Mouse (Mus musculus): ENCODE results near the gene Pspn. TPM values are rescaled to one million over a fixed set of nuclear protein-coding genes. Genes with fewer than 3 reads are reported as not detected.

Pspn gene
- 0.97 TPM in 1 of 2 replicates, not detected in the other for polyA plus RNA-seq (2014; fragmentation: Nextera tagmentation; extraction: Ambion mirVana)

DNA sequence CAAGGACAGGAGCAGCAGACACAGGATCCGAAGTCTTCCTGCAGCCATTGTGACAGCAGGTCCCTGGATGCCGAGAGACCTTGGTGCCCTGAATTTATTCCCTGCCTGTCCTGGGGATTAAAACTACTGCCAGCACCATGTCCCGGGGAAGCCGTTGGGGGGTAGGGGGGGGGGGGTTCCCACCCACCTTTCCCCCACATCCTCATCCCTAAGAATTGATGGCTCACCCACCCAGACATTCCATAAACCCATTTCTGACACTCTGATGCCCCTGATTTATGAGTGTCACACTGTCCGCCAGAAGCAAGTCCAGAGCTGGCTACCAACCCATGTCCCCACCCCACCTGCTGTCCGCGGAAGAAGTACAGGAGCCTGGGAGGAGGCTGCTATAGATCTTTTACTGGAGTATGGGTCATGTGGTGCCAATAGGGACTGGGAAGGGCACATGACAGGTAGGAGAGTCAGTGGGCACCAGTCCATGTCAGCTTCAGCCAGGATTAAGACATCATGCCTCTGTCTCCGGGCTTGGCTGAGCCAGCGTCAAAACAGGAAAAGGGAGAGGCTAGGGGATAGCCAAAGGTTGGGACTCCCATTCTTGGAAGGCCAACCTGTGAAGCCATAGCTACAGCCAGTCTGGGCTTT is at the start of gene Pspn:
TSS of gene Pspn (minus strand) at position 51 of the 642 bp plus-strand sequence.
- H3K27ac ChIP-seq (ENCODE audit: low read depth, low read length) = no peak within 1 kb of the TSS
- H3K9ac ChIP-seq (ENCODE audit: low read length) = no peak within 1 kb of the TSS
- H3K9me3 ChIP-seq (ENCODE audit: control insufficient read depth, low read length) = no peaks in the 10 kb centered on the region
- H3K4me3 ChIP-seq (ENCODE audit: low read depth, low read length) = no peak within 1 kb of the TSS
- peaks cover 4% of the 10 kb centered on the region for H3K4me1 ChIP-seq (ENCODE audit: control insufficient read depth, insufficient read depth, low read length)
- no peaks in the 10 kb centered on the region for H3K27me3 ChIP-seq (ENCODE audit: control insufficient read depth, insufficient read depth, low read length)
- ATAC-seq (ENCODE audit: low FRiP score) (no peak), DNase-seq (ENCODE audit: low spot score, missing footprints) (no peak)
- peaks cover 16% of the 10 kb centered on the region for H3K36me3 ChIP-seq (ENCODE audit: control insufficient read depth, insufficient read depth, low read length)
- 90% methylated on average over 9 of the region's 9 CpGs for WGBS
- no peak within 1 kb of the TSS for H3K4me2 ChIP-seq

DNA sequence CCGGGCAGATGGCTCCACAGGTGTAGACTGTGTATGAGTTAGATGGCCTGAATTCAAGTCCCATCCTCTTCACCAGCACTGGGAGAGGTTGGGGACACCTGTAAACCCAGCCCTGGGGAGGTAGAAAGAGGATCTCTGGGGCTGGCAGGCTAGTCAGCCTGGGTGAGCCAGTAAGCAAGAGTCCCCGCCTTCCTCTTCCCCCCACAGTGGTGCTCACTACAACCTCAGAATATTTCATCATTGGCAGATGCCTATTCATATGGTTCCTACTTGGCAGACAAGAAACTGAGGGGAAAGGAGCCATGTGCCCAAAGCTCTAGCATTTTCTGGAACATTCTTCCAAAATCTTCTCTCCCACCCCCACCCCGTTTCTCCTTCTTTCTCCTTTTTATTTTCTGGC is 49.0 kb upstream of the Pspn start:
- Histone ChIP-seq H3K4me2 (no peak overlapping the region), H3K4me1 (ENCODE audit: control insufficient read depth, insufficient read depth, low read length) (no peaks in the 10 kb centered on the region), H3K9ac (ENCODE audit: low read length) (no peak overlapping the region), H3K27ac (ENCODE audit: low read depth, low read length) (no peak overlapping the region), H3K4me3 (ENCODE audit: low read depth, low read length) (no peak overlapping the region), H3K27me3 (ENCODE audit: control insufficient read depth, insufficient read depth, low read length) (no peaks in the 10 kb centered on the region), H3K9me3 (ENCODE audit: control insufficient read depth, low read length) (no peaks in the 10 kb centered on the region), H3K36me3 (ENCODE audit: control insufficient read depth, insufficient read depth, low read length) (peaks cover 10% of the 10 kb centered on the region; the same call in 1 of the 2 replicates)
- DNase-seq (ENCODE audit: low spot score, missing footprints) (no peak), ATAC-seq (ENCODE audit: low FRiP score) (no peak)
- WGBS = 93% methylated on average over 3 of the region's 3 CpGs

DNA sequence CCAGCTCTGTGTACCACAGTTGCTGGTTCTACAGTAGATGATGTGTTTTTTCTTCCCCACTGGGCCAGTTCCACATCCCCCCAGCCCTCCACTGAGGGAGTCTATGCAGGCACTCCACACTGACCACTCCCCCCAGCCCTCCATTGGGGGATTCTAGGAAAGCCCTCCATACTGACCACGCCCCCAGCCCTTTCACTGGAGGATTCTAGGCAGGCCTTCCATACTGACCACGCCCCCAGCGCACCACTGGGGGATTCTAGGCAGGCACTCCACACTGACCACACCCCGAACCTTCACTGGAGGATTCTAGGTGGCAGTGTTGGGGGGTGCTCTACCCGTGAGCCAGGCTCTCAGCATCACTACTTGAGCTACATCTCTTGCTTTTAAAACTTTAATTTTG is 47.6 kb upstream of the Pspn start:
- H3K4me1 ChIP-seq (ENCODE audit: control insufficient read depth, insufficient read depth, low read length) = no peaks in the 10 kb centered on the region
- H3K4me3 ChIP-seq (ENCODE audit: low read depth, low read length) = no peak overlapping the region
- peaks cover 5% of the 10 kb centered on the region; the same call in 1 of the 2 replicates for H3K36me3 ChIP-seq (ENCODE audit: control insufficient read depth, insufficient read depth, low read length)
- H3K9me3 ChIP-seq (ENCODE audit: control insufficient read depth, low read length) = no peaks in the 10 kb centered on the region
- no peak overlapping the region for H3K4me2 ChIP-seq
- no peak overlapping the region for H3K9ac ChIP-seq (ENCODE audit: low read length)
- H3K27me3 ChIP-seq (ENCODE audit: control insufficient read depth, insufficient read depth, low read length) = no peaks in the 10 kb centered on the region
- no peak overlapping the region for H3K27ac ChIP-seq (ENCODE audit: low read depth, low read length)
- 38% methylated on average over 5 of the region's 5 CpGs for WGBS
- peak; percentile 43; the same call in 1 of the 2 replicates for ATAC-seq (ENCODE audit: low FRiP score)
- no peak for DNase-seq (ENCODE audit: low spot score, missing footprints)

DNA sequence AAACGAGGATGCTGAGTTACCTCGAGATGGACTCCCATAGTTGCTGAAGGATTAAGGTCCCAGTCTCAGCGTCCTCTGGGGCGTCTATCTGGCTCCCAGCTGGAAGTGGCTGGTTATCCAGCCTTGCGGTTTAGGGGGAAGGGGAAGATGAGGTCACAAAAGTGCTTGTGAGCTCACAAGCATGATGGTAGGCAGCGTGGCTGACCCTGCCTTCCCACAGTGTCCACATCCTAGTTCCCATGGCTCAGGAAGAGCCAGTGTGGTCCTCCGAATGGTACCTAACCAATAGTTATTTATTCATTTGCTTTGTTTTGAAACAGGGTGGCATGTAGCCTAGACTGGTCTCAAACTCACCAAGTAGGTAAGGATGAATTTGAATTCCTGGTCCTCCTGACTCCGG is 41.7 kb upstream of the Pspn start, which contains the start of gene Slc25a41:
TSS of gene Slc25a41 (minus strand) at position 101 of the 400 bp plus-strand sequence.
- ATAC-seq (ENCODE audit: low FRiP score) (no peak), DNase-seq (ENCODE audit: low spot score, missing footprints) (peak; percentile 65)
- WGBS = 72% methylated on average over 8 of the region's 8 CpGs
- Histone ChIP-seq H3K9me3 (ENCODE audit: control insufficient read depth, low read length) (no peaks in the 10 kb centered on the region), H3K9ac (ENCODE audit: low read length) (no peak within 1 kb of the TSS), H3K4me1 (ENCODE audit: control insufficient read depth, insufficient read depth, low read length) (no peaks in the 10 kb centered on the region), H3K27me3 (ENCODE audit: control insufficient read depth, insufficient read depth, low read length) (no peaks in the 10 kb centered on the region), H3K27ac (ENCODE audit: low read depth, low read length) (no peak within 1 kb of the TSS), H3K4me2 (no peak within 1 kb of the TSS), H3K4me3 (ENCODE audit: low read depth, low read length) (no peak within 1 kb of the TSS), H3K36me3 (ENCODE audit: control insufficient read depth, insufficient read depth, low read length) (no peaks in the 10 kb centered on the region)

DNA sequence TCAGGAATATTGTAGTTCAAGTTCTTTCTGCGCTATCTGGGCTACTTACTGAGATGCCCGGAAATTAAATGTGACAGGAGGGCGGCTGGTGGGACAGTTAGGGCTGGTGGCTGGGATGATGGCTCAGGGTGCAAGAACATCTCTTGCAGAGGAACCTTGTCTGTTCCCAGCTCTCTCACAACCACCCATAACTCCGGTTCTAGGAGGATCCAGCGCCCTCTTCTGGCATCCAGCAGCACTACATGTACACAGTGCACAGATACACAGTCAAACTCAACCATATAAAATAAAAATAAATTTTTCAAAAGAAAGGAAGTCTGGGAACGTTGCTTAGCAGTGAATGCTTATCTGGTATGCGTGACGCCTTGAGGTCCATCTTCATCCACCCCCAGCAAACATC is 39.2 kb upstream of the Pspn start:
- no peaks in the 10 kb centered on the region for H3K9me3 ChIP-seq (ENCODE audit: control insufficient read depth, low read length)
- H3K27me3 ChIP-seq (ENCODE audit: control insufficient read depth, insufficient read depth, low read length) = no peaks in the 10 kb centered on the region
- no peak overlapping the region for H3K9ac ChIP-seq (ENCODE audit: low read length)
- H3K36me3 ChIP-seq (ENCODE audit: control insufficient read depth, insufficient read depth, low read length) = no peaks in the 10 kb centered on the region
- H3K27ac ChIP-seq (ENCODE audit: low read depth, low read length) = no peak overlapping the region
- H3K4me3 ChIP-seq (ENCODE audit: low read depth, low read length) = no peak overlapping the region
- no peaks in the 10 kb centered on the region for H3K4me1 ChIP-seq (ENCODE audit: control insufficient read depth, insufficient read depth, low read length)
- DNase-seq (ENCODE audit: low spot score, missing footprints) = no peak
- WGBS = 39% methylated on average over 8 of the region's 8 CpGs
- H3K4me2 ChIP-seq = no peak overlapping the region
- ATAC-seq (ENCODE audit: low FRiP score) = no peak

DNA sequence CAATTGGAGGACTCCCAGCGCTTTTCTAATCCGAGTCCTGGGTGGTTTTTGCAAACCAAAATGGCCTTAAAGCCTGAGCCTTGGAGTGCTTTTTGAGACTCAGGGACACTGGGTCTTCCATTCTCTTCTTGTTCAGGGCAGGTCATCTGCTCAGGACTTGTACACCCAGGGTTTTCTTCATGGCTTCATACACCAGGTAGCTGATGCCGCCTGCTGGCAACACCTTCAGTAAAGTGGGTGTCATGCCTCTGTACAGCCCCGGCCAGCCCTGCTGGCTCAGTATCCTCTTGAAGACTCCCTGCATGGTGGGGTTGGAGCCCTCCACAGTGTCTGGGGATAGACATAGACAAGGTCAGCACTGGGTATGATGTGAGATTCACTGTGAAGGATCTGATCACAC is 33.0 kb upstream of the Pspn start:
- Histone ChIP-seq H3K4me2 (0 out of 2 replicates have a peak overlapping the region, but pooled peaks have one; percentile 49), H3K4me3 (ENCODE audit: low read depth, low read length) (no peak overlapping the region), H3K36me3 (ENCODE audit: control insufficient read depth, insufficient read depth, low read length) (peaks cover 1% of the 10 kb centered on the region), H3K27me3 (ENCODE audit: control insufficient read depth, insufficient read depth, low read length) (no peaks in the 10 kb centered on the region), H3K27ac (ENCODE audit: low read depth, low read length) (no peak overlapping the region), H3K9me3 (ENCODE audit: control insufficient read depth, low read length) (no peaks in the 10 kb centered on the region), H3K4me1 (ENCODE audit: control insufficient read depth, insufficient read depth, low read length) (peaks cover 14% of the 10 kb centered on the region), H3K9ac (ENCODE audit: low read length) (no peak overlapping the region)
- WGBS = 77% methylated on average over 4 of the region's 4 CpGs
- ATAC-seq (ENCODE audit: low FRiP score) (no peak), DNase-seq (ENCODE audit: low spot score, missing footprints) (no peak)

DNA sequence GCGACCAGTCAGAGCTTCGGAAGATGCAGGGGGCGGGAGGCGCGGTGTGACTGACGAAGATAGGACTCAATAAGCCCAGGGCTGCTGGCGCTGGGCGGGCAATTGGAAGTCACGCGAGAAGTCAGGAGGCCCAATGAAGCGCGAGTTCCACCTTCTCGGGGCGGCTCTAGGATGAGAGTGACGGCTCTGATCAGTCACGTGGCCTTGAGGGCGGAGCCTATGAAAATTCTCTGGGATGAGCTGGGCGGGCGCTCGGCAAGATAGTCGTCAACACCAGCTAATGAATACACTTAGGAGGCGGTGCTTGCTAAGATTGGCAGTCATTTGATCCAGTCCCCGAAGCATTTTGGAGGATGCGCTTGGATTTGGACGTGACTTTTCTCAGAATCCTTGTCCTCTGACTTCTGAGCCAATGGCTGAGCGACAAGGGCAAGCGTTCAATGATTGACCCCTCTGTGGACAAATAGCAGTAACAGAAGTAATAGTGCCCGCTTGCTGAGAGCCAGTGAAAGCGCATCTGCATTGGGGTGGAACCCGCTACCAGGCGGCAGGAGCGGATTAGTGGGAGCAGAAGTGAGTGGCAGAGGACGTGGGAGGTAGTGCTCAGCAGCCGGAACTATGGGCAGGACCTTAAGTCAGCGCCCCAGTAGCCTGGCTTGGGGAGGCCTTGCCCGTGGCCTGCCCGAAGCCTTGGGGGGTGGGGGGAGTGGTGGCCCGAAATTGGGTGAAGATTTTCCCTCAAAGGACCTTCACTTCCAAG is 32.0 kb upstream of the Pspn start:
- no peaks in the 10 kb centered on the region for H3K27me3 ChIP-seq (ENCODE audit: control insufficient read depth, insufficient read depth, low read length)
- DNase-seq (ENCODE audit: low spot score, missing footprints) (peak; percentile 99), ATAC-seq (ENCODE audit: low FRiP score) (peak; percentile 98)
- H3K27ac ChIP-seq (ENCODE audit: low read depth, low read length) = peak overlapping the region; percentile 63
- H3K4me1 ChIP-seq (ENCODE audit: control insufficient read depth, insufficient read depth, low read length) = peaks cover 14% of the 10 kb centered on the region
- H3K36me3 ChIP-seq (ENCODE audit: control insufficient read depth, insufficient read depth, low read length) = peaks cover 10% of the 10 kb centered on the region
- WGBS = under 1% methylated on average over 38 of the region's 38 CpGs
- H3K9ac ChIP-seq (ENCODE audit: low read length) = peak overlapping the region; percentile 60
- H3K4me3 ChIP-seq (ENCODE audit: low read depth, low read length) = peak overlapping the region; percentile 95
- peak overlapping the region; percentile 49 for H3K4me2 ChIP-seq
- H3K9me3 ChIP-seq (ENCODE audit: control insufficient read depth, low read length) = no peaks in the 10 kb centered on the region

DNA sequence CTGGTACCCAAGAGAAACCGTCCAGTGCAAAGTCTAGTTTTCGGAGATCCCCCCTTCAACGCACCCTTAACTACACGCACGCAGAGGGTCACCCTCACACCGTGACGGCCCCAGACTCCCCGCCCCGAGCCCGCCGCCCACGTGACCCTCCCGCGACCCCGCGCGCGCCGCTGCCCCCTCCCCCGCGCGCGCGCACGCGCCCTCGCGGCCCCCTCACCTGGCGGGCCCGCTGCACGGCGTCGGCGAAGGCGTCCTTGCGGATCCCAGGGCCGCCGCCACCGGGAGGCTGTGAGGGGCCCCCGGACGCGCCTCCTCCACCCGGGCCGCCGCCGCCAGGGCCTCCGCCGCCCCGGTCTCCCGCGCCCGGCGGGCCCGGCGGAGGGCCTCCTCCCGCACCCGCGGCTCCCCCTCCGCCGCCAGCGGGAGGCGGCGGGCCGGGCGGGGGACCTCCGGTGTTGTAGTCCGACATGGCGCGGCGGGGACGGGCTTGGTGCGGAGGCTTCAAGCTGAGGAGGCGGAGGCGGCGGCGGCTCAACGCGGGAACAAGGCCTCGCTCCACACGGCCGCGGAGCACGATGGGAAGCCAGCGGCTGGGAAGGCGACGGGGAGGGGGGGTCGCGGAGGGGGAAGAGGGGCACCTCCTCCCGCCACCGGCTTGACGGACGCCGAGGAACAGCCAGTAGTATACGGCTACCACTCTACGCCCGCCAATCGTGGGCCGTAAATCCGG is 31.3 kb upstream of the Pspn start, which contains the start of gene Khsrp:
TSS of gene Khsrp (minus strand) at position 592 of the 730 bp plus-strand sequence.
- DNase-seq (ENCODE audit: low spot score, missing footprints) (peak; percentile 98), ATAC-seq (ENCODE audit: low FRiP score) (peak; percentile 0; the same call in 1 of the 2 replicates)
- peak within 1 kb of the TSS; percentile 95 for H3K4me3 ChIP-seq (ENCODE audit: low read depth, low read length)
- under 1% methylated on average over 89 of the region's 99 CpGs for WGBS
- H3K36me3 ChIP-seq (ENCODE audit: control insufficient read depth, insufficient read depth, low read length) = peaks cover 10% of the 10 kb centered on the region
- H3K9me3 ChIP-seq (ENCODE audit: control insufficient read depth, low read length) = no peaks in the 10 kb centered on the region
- H3K9ac ChIP-seq (ENCODE audit: low read length) = peak within 1 kb of the TSS; percentile 96
- H3K4me2 ChIP-seq = peak within 1 kb of the TSS; percentile 88
- H3K4me1 ChIP-seq (ENCODE audit: control insufficient read depth, insufficient read depth, low read length) = peaks cover 14% of the 10 kb centered on the region
- H3K27me3 ChIP-seq (ENCODE audit: control insufficient read depth, insufficient read depth, low read length) = no peaks in the 10 kb centered on the region
- peak within 1 kb of the TSS; percentile 90 for H3K27ac ChIP-seq (ENCODE audit: low read depth, low read length)
